Mouse (Mus musculus) testis, postnatal 14 days (tissue): Measurements from ENCODE around the gene 1700102P08Rik.

Experiments used
- DNase-seq: peaks from one replicate; pipeline ENCODE4 v3.0.0; 2021; ENCODE audit warnings: low spot score

1700102P08Rik gene

DNA sequence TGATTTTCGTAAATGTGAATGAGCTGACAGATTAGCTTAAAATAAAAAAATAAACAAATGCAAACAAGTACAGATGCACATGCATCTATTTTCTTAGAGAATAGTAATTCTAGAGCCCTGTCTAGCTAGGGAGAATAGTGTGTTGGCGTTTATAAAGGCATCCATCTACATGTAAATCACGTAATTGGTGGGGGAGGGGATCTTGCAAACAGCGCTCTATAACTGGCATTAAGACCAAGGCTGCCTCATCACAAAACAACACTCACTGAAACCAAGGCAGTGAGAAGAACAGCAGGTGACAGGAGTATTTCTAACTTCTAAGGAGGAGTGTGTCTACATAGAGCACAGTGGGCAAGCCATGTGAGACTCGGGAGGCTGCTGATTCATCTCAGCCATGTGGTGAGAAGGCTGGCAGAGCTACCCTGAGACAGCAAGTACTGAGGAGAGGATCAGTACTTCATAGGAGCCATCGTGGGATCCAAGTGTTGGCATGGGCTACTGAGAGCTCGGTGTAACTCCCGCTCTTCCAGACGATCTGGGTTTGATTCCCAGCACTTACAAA, 18.9 kb downstream of the 1700102P08Rik start:
- DNase-seq = no peak

DNA sequence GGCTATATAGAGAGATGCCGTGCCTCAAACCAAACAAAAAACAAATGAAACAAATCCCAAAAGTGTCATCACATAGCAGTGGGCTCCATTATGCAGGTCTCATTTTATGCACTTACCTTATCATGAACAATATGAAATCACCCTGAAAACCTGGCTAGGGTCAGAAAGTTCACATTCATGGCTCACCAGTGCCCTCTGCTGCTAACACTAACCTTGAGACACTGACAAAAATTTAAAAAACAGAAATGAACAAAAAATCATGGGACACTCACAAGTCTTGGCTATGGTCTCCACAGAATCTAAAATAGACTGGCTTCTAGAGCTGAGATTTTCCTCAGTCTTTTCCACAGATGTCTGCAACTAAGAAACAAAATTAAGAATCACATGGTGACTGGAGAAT, 19.6 kb downstream of the 1700102P08Rik start:
- no peak for DNase-seq

DNA sequence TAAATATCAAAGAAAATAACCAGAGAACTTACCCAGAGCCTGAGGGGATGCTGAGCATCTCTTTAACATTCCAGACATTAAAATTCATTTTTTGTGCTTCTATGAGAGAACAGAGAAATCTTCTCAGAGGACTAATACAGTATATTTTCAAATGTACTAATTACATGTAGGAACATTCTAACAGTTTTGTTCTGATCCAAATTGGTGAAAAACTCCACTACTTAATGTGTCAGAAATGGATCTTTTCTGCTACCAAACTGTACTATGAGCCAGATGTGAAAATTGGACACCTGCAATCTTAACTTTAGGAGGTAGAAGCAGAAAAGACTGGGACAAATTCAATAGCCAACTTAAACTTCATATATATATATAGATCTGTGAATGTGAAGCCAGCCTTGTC, 35.8 kb downstream of the 1700102P08Rik start, which contains the start of gene Ccdc36:
Gene Ccdc36, minus strand, starts transcription at position 101 of the 400 bp plus-strand sequence.
- DNase-seq = no peak

DNA sequence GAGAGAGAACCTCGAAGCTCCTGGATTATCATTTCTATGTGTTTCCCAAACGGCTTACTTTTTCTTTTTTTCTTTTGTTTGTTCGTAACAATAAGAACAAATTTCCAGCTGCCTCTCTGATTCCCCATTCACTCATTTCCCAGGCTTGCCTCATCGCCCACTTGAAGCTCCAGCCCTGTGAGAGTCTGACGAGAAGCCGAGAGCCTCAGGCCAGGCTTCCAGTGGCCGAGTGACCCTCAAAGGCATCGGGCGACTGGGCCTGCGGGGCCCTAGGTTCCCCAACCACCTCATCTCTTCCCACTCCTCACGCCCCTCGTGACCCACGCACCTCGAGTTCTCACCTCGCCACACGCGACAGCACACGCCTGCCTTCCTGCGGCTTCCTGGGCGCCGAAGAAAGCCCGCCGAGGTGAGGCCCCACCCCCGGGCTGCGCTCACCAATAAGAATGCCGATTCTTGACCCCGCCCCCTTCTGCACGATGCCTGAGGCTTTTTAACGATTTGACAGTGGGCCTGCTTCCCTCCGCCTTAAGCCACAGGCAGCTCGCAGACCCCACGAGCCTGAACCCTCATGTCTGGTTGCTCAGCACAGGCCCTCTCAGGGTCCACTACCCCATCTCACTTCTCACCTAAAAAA, 38.9 kb downstream of the 1700102P08Rik start:
- DNase-seq = peak; percentile 87

DNA sequence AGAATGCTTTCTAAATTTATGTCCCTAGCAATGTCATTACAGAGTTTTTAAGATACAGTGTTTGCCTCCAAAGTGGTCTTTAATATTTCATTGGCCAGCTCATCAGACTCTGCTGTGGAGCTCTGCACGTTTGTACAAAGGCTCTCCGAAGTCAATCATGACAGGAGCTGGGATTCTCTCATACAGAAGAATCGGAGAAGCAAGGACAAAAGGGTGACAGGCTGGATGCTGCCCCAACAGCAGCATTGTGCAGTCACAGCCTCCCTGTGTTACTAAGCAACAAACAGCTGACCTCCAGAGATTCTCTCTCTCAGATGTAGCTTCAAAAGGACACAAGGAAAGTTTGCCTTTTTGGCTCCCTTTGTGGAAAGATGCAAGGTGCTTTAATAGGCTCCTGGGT, 43.6 kb downstream of the 1700102P08Rik start, which contains the start of gene BC048562:
Gene BC048562, plus strand, starts transcription at position 301 of the 400 bp plus-strand sequence.
- DNase-seq = no peak

DNA sequence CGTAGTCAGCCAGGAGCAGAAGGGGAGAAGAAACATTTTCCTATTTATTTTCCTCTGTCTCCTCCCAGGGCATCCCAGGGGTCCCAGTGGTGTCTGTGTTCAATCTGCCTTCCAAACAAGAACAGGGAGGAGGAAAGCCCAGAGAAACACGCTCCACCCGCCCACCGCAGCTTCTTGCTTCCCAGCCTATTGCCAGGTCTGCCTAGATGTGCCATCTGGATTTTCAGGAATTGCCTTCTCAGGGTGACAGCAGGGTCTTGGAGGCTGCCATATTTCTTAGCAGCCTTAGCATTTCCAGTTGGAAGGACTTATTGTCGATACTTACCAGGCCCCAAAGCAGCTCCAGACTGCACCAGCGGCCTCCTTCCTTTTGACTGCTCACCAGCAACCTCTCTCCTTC, 46.6 kb downstream of the 1700102P08Rik start:
- DNase-seq = no peak

DNA sequence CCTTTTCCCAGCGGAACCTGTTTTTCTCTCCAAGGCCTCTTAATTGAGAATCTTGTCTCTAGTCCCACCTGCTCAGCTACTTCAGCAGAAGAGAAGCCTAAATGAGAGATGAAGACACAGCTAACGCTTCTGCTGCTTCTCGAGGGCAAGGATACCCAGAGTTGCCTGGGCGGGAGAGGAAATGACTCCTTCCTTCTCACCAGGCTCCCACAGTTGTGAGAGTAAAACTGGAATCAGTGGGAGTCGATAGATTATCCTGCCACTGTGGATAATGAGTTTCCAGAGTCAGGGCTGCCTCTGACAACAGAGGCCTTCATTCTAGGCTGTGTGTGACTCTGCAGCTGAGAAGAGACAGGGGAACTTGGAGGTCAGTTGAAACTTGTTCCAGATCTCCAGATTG, 47.9 kb downstream of the 1700102P08Rik start:
- DNase-seq = no peak

DNA sequence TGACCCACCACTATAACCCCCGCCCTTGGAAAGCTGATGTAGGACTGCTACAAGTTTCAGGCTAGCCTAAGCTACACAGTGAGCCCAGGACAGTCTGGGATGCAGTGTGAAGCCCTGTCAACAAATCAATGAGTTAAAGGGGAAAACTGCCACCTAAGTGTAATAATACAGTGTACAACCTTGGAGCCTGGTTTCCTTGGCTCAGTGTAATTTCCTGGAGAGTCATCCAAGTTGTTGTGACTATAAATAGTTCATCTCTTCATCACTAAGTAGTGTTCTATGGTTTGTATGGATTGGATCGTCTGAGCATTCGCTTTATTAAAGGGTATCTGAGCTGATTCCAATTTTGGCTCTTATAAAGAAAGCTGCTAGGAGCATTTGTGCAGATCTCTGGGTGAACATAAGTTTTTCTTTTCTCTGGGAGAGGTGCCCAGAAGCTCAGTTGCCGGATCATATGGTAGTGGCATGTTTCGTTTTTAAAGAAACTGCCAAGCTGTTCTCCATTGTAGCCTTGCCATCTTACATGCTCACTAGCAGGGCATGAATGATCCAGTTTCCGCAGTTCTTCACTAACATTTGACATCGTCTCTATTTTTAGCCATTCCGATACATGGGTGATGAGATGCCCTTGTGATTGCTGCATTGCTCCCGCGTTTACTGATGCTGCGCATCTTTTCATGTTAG, 48.8 kb downstream of the 1700102P08Rik start:
- DNase-seq = no peak

DNA sequence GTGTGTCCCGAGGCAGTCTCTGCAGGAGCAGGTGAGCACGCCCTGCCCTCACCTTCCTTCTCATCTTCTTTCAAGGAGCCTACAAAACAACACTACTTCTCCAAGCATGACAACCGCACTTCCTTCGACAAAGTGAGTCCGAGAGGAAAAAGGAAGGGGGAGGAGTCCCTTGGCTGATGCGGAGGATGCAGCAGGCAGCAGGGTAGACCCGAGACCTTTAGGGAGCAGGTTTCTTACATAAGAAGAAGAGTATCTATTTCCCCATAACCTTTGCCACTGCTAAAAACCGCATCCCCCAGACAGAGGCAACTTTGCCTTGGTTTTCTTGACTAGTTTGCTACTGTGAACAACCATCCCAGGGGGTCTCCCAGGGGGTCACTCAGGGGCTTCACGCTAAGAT, 52.5 kb downstream of the 1700102P08Rik start:
- DNase-seq = no peak

DNA sequence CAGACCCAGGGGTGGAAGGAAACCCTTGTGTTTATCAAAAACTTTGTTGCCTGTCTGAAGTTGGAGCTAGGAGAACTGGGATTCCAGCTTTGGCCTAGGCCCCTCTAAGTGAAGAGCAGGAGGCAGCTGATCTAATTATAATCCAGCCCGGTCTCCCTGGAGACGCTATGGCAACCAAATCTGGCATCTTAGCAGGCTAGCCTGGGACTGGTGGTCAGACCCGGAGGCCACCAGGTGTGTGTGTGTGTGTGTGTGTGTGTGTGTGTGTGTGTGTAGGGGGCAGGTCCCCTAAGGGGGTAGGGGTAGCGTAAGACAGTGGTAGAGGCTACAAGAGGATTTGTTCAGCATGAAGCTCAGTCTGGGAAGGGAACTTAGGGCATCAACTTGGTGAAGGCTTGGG, 57.3 kb downstream of the 1700102P08Rik start:
- no peak for DNase-seq

DNA sequence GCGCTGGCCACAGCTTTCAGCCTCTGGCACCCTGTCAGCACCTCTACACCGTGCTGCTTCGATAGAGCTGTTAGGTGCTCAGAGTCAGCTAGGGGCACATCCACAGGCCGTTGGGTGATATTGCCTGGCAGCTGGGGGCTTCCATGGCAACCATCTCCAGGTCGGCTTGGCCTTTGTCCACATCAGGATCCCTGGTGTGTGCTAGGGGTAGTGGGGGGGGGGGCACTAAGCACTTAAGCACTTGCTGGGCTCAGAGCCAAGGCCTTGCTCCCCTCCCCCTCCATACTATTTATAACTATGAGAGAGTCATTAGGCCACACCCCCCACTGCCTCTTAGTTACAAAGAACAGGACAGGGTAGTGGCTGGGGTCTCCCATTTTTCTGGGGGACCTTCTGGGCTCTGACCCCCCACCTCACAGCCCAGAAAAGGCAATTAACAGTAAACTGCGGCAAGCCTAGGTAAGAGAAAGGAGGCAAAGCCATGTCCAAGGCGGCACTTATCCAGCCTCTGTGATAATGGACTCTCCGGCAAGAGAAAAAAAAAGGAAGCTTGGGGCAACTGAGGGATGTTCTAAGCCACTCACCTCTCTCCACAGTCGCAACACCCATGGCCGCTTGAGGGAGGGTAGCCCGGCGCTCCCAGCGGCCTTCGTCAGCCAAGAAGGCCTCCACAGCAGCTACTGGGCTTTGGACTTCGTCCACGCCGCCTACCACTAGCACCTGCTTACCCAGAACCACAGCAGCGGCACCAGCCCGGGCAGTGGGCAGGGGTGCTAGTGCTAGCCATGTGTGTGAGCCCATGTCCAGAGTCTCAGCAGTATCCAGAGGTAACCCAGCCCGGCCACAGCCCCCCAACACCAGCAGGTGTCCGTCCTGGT, 57.9 kb downstream of the 1700102P08Rik start:
- no peak for DNase-seq

DNA sequence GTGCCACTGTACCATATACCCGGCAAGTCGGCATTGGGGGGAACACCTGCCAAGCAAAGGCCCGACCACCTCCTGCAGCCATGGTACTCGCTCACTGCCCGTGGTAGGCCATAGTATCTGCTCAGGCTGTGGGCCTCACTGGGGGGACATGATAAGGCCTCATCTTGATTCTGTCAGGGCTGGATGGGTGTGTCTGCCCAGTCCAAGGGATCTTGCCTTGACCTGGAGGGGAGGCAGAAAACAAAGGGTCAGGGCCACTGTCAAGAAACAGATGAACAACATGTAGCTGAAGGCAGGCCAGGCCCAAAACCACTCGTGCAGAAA, 58.5 kb downstream of the 1700102P08Rik start:
- no peak for DNase-seq

DNA sequence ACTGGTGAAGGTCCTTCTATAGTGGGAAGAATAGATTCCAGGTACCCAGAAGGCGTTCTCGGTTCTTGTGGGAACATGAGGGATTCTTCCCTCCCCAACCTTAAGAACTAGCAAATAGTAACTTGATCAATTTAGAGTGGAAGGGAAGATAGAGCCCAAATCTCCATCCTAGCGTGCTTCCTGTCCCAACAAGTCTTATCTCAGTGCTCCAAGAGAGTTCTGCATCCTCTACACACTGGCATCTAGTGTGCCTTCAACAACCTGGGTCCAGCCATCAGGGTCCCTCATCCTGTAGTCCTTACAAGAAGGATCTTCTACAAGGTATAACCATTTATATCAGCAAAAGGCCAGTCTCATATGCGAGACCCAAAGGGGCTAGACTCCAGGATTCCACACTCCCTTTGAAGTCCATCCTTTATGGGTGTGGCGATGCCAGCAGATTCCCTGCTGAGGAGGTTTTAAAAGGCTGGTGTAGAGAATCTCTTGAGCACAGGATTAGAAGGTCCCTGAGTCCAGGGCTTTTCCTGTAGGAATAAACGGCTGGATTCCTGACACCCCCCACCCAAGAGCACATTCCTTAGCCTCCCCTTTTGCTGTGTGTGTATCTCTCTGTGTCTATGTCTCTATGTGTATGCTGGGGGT, 59.0 kb downstream of the 1700102P08Rik start:
- no peak for DNase-seq

DNA sequence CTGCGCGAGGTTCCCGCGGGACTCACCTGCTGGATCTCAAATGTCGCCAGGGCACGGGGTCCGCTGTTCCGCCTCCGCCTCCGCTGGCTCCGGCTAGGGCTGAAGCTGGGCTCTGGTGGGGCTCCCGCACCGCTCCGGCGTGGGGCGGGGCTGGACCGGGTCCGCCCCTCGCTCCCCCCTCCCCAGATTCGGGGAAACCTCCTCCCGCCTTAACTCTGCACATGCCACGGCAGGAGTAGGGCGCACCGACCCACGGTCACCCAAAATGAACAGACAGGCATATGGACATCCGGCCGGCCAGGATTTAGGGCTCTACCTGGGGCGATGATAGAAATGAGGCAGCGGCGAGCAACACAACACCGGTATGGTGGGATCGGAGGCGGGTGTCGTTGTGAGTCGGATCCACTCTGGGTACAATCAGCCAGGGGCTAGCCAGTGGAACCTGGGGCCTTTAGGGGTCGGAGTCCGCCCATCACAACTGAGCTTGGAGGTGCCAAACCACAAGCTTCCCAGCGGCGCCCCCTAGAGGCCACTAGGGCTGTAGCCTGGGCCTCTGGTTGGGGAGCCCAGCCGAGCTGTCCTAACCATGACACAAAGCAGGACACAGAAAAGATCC, 59.8 kb downstream of the 1700102P08Rik start:
- DNase-seq = peak; percentile 86

DNA sequence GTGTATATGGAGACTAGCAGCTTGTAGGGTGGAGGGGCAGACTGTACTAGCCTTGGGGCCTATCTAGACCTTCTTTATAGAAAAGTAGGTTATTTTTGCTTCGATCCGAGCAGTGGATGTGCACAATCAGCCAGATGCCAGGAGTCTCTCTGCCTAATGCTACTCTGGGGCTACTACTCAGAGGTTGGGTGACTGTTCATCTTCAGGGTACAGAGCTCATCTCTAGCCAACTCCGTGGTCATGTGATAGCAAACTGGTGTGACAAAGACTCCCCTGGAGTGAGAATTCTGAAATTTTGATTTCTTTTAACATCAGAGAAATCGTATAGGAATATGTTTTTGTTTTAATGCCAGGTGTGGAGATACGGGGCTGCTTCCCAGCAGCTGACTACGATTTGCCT, 60.3 kb downstream of the 1700102P08Rik start:
- no peak for DNase-seq

DNA sequence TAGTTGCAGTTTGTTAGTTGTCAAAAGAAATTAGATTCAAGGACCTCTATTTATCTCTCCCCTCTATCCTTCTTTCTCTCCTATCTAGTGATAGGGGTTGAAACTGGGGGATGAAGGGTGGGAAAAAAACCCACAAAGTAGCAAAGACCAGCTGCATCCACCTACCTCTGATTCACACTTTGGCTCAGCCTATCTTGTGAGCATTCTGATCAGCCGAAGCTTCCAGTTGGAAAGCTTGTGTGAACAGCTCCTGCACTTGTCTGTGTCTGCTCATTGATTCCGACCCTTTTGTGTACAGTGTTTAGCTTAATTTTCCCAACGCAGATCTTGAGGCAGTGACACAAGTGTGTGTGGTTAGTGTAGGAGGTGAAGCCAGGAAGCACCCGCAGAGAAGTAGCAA, 60.9 kb downstream of the 1700102P08Rik start:
- DNase-seq = no peak

DNA sequence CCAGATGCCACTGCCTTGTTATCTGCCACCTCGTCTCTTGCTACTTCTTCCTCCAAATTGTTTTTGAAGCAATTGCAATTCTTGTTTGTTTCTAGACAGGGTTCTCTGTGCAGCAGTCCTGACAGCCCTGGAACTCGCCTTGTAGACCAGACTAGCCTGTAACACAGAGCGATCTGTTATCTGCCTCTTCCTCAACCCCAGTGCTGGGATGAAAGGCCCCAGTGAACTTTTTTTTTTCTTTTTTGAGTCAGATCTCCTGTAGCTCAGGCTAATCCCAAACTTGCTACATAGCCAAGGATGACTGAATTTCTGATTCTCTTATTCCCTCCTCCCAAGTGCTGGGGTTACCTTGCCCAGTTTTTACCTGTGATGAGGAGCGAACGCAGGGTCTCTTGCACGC, 61.8 kb downstream of the 1700102P08Rik start:
- no peak for DNase-seq

DNA sequence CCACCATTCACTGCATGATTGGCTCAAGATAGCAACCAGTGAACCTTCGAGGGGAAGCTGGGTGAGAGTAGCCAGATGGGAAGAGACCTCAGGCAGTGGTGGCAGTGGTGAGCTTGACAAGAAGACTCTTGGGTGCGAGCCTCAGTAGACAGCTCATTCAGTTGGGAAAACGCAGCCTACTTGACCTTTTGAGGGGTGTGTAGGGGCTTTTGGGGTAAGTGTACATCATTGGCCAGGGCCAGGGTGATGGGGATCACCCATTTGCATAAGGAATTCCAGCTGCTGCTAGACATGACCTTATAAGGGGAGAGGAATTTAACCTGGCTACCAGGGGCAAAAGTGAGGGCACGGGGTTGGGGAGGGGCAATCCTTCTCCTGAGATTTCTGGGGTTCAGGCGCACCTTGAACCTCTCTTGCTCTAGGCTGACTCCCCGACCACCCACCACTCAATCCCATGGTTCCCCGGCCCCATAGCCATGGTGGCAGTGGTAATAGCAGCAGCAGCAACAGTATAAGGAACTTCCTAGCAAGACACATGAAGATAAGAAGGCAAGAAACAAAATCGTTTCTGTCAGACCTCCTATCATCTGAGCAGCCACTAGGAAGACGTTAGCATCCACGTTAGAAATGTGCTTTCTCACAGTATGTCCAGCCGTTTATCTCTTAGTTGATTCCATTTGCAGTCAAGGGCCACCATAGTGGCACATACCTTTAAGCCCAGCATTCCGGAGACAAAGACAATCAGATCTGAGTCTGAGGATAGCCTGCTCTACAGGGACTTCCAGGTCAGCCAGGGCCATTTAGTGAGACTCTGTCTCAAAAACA, 63.4 kb downstream of the 1700102P08Rik start:
- DNase-seq = no peak

DNA sequence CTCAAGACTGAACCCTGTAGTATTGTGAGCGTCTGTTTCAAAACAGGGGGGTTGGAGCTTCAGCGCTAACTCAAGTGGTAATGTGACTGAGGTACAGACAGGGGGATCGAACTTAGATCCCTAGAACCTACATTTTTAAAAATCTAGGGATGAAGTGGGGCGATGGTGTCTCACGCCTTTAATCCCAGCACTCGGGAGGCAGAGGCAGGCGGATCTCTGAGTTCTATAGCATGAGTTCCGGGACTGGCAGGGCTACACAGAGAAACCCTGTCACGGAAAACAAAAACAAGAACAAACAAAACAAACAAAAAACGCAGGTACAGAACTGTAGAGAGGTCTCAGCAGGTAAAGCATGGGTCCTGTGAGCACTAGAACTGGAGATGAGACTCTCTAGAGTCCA, 64.3 kb downstream of the 1700102P08Rik start:
- no peak for DNase-seq

DNA sequence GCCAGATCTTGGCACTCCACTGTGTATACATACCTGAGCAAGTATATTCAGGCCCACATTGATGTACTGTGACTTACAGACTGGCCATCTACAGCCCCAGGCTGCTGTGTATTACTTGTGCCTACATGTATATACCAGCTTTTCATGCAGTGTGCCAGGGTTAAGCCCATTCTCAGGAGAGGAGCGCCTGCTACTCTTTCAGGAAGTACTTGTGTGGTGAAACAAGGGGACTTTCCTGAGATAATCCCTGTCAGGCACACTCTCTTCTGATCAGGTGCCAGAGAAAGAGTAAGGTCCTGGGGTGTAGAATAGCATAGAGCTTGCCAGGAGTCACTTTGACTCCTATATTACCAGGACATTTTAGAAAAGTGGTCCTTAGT, 67.3 kb downstream of the 1700102P08Rik start:
- DNase-seq = no peak
